Mouse (Mus musculus): ENCODE results near the gene Hal.

Gene Hal

DNA sequence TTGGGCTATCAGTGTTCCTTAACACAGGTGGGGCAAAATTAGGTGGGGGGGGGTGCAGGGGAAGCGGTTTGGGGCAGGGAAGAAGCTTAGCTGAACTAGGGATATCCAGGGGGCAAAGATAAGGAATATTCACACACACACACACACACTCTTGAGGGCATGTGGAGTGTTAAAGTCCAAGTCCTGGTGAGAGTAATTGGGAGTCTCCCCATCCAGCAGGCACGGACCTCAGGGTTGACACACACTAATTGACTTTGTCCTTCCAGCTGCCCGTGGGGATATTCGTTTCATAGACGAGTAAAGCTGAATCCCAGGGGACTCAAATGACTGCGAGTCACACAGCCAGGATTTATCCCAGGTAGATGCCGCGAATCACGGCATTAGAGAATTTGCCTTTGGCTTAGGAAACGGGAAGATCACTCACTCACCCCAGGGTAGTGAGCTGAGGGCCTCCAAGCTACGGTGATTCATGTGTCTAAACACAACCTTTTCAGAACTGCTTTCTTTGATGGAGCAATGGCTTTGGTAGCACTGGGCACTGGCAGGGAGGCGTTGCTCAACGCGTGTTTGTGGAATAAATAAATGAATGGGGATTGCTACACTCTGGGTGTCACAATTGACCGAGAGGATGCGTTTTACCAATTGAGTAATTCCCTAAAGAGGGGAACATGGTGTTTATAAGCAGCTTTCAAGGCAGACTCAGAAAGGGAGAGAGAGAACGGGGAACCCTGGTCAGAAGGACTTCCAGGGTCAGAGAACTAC lies at the start of gene Hal:
Hal (plus strand) TSS at position 703 of the 762 bp plus-strand sequence.
- DNase-seq (ENCODE audit: low spot score in 2 of 2), result no peak

DNA sequence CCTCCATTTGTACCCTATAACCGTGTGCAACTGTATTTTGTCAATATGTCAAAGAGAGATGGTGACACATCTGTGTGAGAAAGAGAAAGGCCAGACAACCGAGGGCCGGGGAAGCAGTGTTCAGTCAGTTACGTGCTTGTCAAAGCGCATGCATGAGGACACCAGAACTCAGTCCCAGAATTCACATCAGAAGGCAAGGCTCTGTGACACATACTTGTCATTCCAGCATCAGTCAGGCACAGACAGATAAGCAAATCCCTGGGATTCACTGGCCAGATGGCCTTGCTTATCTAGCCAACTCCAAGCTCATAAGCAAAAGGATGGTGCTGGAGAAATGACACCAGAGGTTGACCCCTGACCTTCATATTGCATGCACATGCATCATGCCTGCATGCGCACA lies 47.1 kb upstream of the Hal start:
- DNase-seq (ENCODE audit: low spot score in 2 of 2), result no peak

DNA sequence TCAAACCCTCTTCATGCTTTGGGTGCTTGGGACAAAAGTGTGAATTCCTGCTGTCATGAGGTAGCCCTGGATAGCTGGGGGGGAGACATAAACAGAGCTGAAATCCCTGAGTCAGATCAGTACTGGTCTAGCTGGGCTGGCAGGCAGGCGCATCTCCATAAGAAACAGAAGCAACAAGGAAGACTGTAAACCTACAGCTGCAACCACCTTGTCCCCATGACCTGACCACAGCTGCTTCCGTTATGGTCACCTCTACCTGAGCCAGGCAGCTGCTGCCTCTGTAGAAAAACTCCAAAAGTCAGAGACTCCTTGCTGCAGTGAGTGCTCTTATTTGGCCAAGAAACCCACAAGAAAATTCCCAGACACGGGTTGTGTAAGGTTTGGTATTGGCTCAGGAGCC lies 46.4 kb upstream of the Hal start:
- DNase-seq (ENCODE audit: low spot score in 2 of 2), result no peak

DNA sequence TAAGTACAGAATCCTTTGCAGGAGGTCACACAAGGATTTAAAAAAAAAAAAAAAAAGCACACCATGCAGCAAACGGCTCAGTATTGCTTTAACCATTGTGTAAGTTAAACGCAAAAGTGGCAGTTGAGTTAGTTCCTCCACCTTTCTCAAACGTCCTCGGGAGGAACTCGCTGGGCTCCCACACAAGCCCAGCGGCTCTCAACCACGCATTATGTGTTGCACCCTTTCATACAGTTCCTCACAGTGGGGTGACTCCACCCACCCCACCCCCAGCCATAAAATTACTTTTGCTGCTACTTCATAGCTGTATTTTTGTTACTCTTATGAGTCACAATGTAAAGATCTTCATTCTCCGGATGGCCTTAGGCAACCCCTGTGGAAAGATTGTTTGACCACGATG lies 44.2 kb upstream of the Hal start:
- no peak for DNase-seq (ENCODE audit: low spot score in 2 of 2)

DNA sequence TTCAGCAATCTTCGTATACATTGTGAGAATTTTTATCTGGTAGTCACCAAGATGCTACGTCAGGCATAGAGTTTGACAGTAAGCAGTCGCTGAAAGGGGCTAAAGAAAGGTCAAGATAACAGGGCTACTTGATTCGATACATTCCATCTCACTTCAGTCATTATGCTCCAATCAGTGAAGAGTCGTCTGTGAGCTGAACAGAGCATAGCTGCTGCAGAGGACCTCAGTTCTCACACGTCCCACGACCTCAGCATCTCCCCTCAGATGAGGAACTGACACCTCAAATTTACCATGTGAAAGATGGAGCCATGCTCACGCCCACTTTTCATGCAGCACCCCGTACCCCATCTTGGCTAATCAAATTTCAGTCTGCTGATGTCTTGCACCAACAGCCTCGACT lies 41.2 kb upstream of the Hal start:
- DNase-seq (ENCODE audit: low spot score in 2 of 2), result no peak

DNA sequence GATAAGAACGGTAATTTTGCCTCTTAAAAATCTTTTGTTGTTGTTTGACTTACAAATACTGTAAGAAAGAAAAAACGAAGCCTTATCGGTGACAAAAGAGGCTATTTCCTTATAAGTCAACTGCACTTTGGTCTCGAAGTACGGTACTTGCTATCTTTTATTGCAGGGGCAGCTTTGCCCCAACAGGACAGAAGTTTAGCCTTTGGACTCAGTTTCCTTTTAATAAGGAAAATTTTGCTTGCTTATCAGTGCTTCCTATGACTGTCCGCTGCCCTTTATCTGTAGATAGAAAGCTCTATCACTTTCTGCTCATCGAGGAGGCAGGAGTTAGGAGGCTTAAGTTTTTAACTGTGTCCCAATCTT lies 33.9 kb upstream of the Hal start:
- DNase-seq (ENCODE audit: low spot score in 2 of 2), result no peak

DNA sequence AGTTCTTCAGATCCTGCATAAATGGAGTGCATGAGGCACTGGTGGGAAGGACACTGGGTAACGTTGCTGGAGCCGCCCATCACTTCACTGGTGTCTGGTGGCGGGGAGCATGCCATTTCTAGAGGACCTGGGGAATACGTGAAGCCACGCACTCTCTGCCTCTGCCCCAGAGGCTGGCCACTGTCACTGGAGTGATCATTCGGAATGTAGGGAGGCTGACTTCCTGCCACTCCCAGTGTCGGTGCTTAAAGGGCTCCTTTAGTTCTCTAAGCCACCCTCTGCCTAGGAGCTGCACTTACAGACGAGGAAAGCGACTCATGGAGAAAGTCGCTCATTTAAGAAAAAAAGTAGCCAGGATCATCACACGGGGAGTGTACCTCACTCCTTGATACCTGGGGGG lies 28.5 kb upstream of the Hal start:
- no peak for DNase-seq (ENCODE audit: low spot score in 2 of 2)

DNA sequence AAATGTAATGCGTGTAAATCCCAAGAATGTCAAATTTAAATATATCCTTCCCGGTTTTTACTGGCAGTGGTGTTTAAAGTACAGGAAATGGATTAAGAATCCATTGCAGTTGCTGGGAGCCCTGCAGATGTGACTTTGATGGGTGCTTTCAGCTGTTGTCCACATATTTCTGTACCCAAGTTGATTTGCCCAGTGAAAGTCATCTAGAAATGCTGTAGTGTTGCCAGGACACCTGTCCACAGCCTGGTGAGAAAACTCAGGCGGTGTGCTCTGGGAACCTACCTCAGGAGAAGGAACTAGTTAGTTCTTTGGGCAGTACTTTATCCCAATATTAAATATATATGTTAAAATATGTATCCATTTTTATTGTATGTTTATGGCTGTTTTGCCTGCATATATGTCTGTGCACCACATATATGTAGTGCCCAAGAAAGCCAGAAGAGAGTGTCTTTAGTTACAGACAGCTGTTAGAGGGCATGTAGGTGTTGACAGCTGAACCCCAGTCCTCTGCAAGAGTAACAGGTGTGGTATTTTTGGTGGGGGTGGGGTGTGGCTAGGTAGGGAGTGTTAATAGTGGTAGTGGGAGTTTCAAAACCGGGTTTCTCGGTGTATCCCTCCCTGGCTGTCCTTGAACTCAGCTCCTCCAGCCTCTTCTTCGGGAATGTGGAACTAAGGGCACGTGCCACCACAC lies 25.7 kb upstream of the Hal start:
- no peak for DNase-seq (ENCODE audit: low spot score in 2 of 2)

DNA sequence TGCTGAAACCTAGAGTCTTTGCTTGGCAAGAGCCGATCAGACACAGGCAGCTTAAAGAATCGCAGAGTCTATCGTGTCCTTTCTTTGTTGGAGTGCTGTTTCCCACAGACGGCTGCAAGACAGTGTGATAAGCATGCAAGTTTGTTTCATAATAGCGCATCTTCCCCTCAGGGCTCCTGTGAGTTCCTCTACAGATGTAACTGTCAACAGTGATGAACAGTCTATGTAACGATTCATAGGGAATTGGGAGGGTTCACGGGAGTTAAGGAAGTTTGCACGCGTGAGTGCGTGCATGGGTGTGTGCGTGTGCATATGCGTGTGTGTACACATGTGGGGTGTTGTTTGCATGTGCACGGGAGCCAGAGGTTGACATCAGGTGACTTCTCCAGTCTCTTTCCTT lies 25.0 kb upstream of the Hal start:
- DNase-seq (ENCODE audit: low spot score in 2 of 2), result no peak

DNA sequence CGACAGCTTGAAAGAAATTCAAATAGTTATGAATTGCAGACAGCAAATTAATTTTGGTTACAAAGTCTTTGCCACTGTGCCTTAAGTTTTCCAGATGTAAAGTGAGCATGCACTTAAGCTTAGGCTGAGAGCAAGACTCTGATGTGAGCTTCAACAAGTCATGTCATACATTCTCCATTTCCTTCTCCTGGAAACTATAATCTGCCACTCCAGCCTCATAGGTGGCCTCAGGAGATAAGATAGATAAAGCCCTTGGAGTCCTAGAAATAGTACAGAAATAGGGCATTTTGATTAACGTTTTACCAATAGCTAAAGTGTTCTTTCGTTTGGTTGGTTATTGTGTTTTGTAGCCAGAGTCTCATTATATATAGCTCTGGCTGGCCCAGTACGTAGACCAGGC lies 21.3 kb upstream of the Hal start:
- no peak for DNase-seq (ENCODE audit: low spot score in 2 of 2)

DNA sequence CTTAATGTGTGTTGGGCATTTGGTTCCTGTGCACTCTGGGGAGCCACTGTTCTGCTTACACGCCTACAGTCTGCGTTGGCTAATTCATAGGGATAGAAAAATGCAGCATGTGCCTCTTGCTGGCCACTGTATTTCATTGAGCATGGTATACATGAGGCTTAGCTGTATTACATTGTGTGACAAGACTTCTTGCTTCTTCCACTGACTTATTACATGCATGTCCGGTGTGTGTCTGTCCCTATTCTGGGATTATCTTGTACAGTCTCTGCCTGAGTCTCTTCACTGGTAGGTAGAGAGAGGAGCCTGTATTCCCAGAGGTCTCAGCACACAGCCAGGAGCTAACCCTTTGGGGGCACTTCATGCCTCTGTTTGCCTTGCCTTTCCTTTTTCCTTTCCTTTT lies 20.8 kb upstream of the Hal start:
- DNase-seq (ENCODE audit: low spot score in 2 of 2), result no peak

DNA sequence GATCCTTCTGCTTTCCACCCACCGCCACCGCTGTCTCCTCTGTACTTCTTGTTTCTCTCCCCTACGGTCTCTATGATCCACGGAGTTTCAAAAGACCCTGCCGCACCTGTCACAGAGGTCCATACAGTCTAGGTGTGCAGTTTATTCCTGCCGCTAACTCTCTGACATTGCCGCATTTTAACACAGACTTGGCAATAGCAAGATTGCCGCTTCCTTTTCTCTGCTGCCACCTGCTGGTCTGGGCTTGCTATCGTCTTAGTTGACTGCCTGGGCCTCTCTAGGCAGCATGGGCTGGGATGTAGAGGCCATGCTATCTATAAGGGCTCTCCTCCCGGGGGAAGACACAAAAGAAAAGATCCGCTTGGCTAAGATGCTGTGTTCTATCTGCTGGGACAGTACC lies 17.2 kb upstream of the Hal start:
- DNase-seq (ENCODE audit: low spot score in 2 of 2), result peak; percentile 73 to 92

DNA sequence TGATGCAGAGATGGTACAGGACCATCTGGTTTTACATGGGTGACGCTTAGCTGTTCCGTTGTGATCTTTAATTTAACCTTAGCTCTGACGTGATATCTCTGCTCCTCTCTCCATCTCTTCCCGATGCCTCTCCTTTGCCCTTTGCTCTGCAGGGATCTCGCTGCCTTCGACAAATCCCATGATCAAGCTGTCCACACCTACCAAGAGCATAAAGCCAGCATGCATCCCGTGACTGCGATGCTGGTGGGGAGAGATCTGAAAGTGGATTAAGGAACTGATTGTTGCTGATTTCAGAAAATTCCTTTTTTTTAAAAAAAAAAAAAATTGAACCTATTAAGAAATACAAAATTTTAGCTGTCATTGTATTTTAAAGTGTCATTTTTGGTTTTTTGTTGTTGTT lies 4.1 kb upstream of the Hal start:
- no peak for DNase-seq (ENCODE audit: low spot score in 2 of 2)

DNA sequence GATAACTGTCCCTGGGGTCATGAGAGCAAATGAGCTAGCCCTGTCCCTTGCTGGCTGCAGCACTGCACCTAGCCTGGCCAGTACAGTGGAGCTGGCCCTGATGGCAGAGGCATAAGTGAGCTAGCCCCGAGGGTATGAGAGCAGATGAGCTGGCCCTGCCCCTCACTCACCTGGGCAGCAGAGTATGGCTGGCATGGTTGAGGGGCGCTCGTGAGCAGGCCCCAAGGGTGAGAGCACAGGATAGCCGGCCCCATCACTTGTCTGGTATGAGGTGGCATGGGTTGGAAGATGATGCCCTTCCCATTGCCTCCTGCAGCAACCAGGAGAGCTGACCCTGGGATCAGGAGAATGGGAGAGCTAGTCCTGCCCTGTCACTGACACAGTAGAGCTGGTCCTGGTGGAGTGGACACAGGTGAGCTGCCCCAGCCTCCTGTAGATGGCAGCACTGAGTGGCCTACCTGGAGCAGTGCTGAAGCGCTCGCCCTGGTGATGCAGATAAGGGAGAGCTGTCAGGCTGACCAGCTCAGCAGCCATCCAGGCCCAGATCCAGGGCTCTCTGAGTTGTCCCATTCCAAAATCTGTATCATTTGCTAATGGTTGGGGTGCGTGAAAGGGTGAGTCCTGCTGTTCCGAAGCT lies 3.4 kb upstream of the Hal start:
- DNase-seq (ENCODE audit: low spot score in 2 of 2), result peak; percentile 24 to 66

DNA sequence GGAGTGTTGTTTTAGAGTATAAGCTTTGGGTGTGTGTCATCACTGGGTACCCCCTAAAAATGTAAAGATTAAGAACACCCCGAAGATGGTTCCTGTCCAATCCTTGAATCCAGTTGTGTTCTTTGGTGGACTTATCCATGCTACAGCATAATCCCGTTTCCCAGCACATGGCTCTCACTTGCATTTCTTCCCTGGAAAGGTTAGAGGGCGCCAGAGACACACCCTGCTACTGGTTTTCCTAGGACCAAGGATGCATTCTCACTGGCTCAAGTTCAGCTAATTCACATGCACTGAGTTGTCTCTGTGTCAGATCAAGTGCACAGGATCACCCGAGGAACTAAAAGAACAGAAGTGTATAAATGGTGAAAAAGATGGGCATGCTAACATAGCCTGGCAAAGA lies 1.9 kb upstream of the Hal start:
- no peak for DNase-seq (ENCODE audit: low spot score in 2 of 2)

DNA sequence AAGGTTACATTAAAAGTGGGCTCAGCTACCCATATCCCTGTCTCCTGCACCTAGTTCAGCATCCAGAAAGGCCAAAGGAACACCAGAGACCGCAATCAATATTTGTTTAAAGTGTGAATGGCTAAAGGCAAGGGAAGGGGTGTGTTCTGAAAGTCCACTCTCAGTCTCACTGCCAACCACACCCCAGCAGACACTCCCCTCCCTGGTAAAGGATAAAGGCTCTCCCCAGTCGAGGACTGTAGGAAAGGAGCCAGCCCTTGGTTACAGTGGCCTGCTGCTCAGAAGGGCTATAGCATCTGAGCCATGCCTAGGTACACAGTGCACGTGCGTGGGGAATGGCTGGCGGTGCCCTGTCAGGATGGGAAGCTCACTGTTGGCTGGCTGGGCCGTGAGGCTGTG lies 259 bp downstream of the Hal start:
- no peak for DNase-seq (ENCODE audit: low spot score in 2 of 2)

DNA sequence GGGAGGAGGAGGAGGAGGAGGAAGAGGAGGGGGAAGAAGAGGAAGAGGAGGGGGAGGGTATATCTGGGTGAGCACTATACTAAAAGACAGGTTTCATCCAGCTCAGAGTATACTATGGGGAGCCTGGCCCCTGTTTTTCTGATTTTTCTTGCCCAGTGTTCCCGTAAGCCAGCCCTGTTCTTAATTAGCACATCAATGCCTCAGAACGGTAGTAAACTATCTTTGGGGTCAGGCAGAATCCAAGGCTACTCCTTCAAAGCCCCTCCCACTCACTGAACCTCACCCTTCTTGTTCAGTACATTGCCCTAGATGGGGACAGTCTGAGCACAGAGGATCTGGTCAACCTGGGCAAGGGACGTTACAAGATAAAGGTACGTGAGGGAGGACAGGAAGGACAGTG lies 1.9 kb downstream of the Hal start:
- DNase-seq (ENCODE audit: low spot score in 2 of 2), result no peak

DNA sequence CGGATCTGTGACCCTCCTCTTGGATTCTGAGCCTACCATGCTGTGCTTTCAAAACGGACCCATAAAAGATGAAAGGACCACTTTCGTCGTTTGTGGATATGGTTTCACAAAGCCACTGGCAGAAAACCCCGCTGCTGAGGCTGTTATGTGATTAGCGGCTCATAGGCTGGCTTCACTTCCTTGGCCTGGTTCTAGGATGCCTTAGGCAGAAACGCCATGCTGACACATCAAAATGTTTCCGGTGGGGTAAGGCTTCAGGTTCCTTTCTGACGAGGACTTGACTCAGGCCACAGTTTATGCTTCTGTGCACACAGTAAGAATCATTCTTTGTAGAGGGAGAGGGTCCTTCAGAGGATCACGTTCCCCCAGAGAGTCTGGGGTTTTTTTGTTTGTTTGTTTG lies 12.3 kb downstream of the Hal start:
- DNase-seq (ENCODE audit: low spot score in 2 of 2), result no peak

DNA sequence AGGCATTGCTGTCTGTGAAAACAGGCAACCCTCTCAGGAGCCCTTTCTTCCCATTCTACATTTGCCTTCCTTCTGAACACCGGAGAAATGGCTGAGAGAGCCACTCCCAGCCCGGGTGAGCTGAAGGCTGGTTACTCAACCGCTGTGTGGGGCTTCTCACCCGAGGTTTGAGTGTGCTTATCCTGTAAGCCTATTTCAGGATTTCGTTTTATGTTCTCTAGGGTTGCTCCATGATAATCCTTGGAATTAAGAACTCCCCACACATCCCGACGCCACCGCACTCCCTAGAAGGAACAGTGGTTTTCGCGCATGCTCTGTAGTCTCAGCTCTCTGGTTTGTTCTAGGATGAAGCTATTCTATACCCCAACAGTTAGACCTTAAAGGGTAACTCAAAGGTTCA lies 12.8 kb downstream of the Hal start:
- no peak for DNase-seq (ENCODE audit: low spot score in 2 of 2)

DNA sequence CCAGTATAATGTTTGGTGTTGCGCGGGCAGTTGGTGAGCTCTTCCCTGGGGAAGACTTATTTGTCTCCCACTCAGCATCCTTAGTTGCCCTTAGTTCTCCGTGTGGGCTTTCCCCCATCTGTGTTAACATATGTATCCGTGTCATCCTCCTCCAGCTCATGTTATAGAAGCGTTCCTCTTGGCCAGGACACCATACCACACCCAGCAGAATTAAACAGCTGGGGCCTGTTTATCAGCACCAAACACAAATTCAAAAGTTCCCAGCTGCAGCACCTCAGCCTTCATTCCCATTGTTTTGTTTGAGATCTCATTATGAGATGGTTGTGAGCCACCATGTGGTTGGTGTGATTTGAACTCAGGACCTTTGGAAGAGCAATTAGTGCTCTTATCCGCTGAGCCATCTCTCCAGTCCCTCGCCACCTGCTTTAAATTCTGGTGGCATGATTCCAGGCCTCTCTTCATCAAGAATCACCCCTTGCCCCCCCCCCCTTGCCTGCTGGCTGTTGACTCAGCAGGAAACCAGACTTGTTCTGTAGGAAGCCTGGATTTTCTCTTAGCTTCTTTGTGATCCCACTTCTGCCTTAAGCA lies 19.9 kb downstream of the Hal start:
- no peak for DNase-seq (ENCODE audit: low spot score in 2 of 2)

DNA sequence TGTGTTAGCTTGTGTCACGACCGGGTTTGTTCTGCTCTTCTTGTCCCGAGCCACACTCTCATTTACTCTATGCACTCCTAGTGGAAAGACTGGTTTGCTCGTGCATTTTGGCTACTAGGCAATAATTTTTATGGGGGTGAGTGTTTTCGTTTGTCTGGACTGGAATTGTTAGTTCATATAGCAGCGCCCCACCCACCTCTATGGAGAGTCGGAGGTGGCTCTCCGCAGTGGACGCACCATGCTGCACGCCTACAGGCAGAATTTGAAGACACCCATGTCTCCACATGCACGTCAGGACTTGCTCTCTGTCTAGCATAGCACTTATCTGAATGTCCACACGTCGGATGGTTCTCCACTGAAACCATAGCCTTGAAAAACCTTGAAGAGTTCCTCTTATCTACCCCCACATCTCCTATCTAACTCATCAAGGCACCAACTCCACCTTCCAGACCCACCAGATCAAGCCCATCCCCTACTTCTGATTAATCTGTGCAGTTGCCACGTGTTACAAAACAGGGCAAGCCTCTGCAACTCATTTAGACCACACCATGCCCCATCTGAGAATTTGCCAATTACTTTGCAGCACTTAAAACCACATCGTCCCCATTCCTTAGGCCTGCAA lies 21.1 kb downstream of the Hal start:
- peak in 1 of 2 experiments; percentile 24 for DNase-seq (ENCODE audit: low spot score in 2 of 2)

DNA sequence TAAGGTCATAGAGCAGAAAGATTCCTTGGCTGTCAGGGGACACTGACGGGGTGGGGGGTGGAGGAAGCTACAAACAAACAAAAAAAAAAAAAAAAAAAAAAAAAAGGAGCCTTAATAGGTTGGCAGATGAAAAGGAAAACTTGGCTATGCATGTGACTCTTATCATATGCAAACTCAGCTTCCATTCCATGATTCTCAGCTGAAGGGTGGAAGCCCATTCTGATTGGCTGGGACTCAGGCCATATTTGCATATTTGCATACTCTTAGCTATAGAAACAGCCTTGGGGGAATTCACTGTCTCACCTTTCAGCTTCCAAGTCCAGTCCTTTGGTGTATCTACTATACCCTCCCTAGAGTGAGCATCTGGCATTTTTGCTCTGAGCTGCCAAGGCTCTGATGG lies 26.9 kb downstream of the Hal start:
- no peak for DNase-seq (ENCODE audit: low spot score in 2 of 2)

All from urinary bladder, postnatal 4 days (tissue).